Mouse (Mus musculus) layer of hippocampus, adult 18-20 months (tissue): ENCODE measurements around the gene Atp9a. TPM values are rescaled to one million over a fixed set of nuclear protein-coding genes. Genes with fewer than 3 reads are reported as not detected.

Experiments used
- microRNA-seq, 2 experiments: library from miRNA; unstranded; fragments of <30 nt; microRNA quantifications; one replicate each; pipeline ENCODE4 v1.2.0; 2021
- total RNA-seq, 2 experiments: library from RNA; stranded (reverse); gene quantifications; 2 replicates each; pipeline ENCODE4 v1.2.3; 2021

Gene Atp9a
- total RNA-seq, 2 experiments from 2014 or later, result 366 to 370 TPM

Small RNAs within 50 kb of the gene (microRNA-seq; reads per million reads assigned to microRNA genes)
- gene Mir7004, result 7.2 to 8.0 reads per million in 2 experiments

Other genes with a start within 250 kb of the Atp9a start
- gene Nfatc2, start 140.8 kb downstream of the Atp9a start, total RNA-seq, result 10 to 100 TPM; 18.3 to 18.6 TPM
- gene Sall4, start 25.5 kb upstream of the Atp9a start, total RNA-seq, result 1 to 10 TPM in 1 of 2 experiments, under 1 TPM in 1; 0.96 to 1.2 TPM
- gene Zfp64, start 213.2 kb upstream of the Atp9a start, total RNA-seq, result 10 to 100 TPM; 15.4 to 16.3 TPM